Mouse (Mus musculus): ENCODE results near the gene Spag6. TPM values are rescaled to one million over a fixed set of nuclear protein-coding genes. Genes with fewer than 3 reads are reported as not detected.

Spag6 gene
- total RNA-seq, 2 experiments from 2014 or later, result 1.0 to 1.4 TPM

GRCm38 (mm10) chr2:18725880-18726279 is 32.0 kb downstream of the Spag6 start:
- no peak for DNase-seq (ENCODE audit: low spot score)

- no peak for DNase-seq (ENCODE audit: low spot score)
These were observed 37.9 kb downstream of the Spag6 start for GRCm38 (mm10) chr2:18731718-18732117.

GRCm38 (mm10) chr2:18734394-18735127 is 40.7 kb downstream of the Spag6 start:
- DNase-seq (ENCODE audit: low spot score), result no peak

GRCm38 (mm10) chr2:18737040-18737439 is 43.2 kb downstream of the Spag6 start:
- DNase-seq (ENCODE audit: low spot score), result no peak

GRCm38 (mm10) chr2:18739216-18739615 is 45.4 kb downstream of the Spag6 start:
- no peak for DNase-seq (ENCODE audit: low spot score)

GRCm38 (mm10) chr2:18756144-18756543 is 62.3 kb downstream of the Spag6 start:
- peak; percentile 18 for DNase-seq (ENCODE audit: low spot score)

GRCm38 (mm10) chr2:18764846-18765245 is 71.0 kb downstream of the Spag6 start:
- DNase-seq (ENCODE audit: low spot score), result no peak

GRCm38 (mm10) chr2:18765481-18766249 is 71.8 kb downstream of the Spag6 start:
- DNase-seq (ENCODE audit: low spot score), result peak; percentile 2

GRCm38 (mm10) chr2:18766441-18766820 is 72.6 kb downstream of the Spag6 start:
- no peak for DNase-seq (ENCODE audit: low spot score)

- DNase-seq (ENCODE audit: low spot score), result peak; percentile 79
These were observed 73.1 kb downstream of the Spag6 start for GRCm38 (mm10) chr2:18766821-18767541.

GRCm38 (mm10) chr2:18768414-18768813 is 74.6 kb downstream of the Spag6 start:
- DNase-seq (ENCODE audit: low spot score), result no peak

GRCm38 (mm10) chr2:18772413-18772812 is 78.6 kb downstream of the Spag6 start:
- DNase-seq (ENCODE audit: low spot score), result no peak

GRCm38 (mm10) chr2:18774326-18774725 is 80.5 kb downstream of the Spag6 start:
- no peak for DNase-seq (ENCODE audit: low spot score)

GRCm38 (mm10) chr2:18778220-18778619 is 84.4 kb downstream of the Spag6 start:
- DNase-seq (ENCODE audit: low spot score), result no peak

GRCm38 (mm10) chr2:18779830-18780229 is 86.0 kb downstream of the Spag6 start:
- no peak for DNase-seq (ENCODE audit: low spot score)

- no peak for DNase-seq (ENCODE audit: low spot score)
These were observed 87.5 kb downstream of the Spag6 start for GRCm38 (mm10) chr2:18781296-18781695.

- DNase-seq (ENCODE audit: low spot score), result no peak
These were observed 100.4 kb downstream of the Spag6 start for GRCm38 (mm10) chr2:18794261-18794660.

GRCm38 (mm10) chr2:18797776-18798175 is 103.9 kb downstream of the Spag6 start:
- no peak for DNase-seq (ENCODE audit: low spot score)

- DNase-seq (ENCODE audit: low spot score), result peak; percentile 4
These were observed 105.6 kb downstream of the Spag6 start for GRCm38 (mm10) chr2:18799265-18799965.

Data from gastrocnemius, adult 18-20 months (tissue).